Mouse (Mus musculus): ENCODE data around the gene Clstn2.

DNA sequence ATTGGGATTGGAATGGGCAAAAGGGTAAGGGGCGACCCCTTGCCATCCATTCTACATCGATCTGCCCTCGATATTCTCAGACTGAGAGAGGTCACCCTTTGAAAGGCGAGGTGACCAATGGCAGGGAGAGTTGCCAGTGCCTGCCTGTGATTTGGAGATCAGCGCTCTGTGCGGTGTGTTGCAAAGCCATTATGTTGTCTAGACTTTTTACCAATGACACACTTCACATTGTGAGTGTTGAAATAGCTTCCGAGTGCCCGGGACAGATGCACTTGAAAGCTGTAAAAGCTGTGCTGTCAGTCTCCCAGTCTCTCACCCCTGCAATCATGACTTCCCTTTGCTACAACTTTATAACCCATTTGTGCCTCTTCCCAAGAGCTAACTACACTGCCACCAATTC, 362.3 kb downstream of the Clstn2 start:
- TF ChIP-seq CTCF (IDR thresholded peaks at IDR 0.05; ENCODE audit: borderline replicate concordance, insufficient read depth, low read depth, low read length) (no peak), POLR2A (IDR thresholded peaks at IDR 0.05; ENCODE audit: borderline replicate concordance, insufficient read depth, low read length) (no peak)

All from cerebellum, adult 2 months (tissue).